Mouse (Mus musculus) embryonic facial prominence, embryonic 10.5 days (tissue): ENCODE results near the gene Vrk3. TPM values are rescaled to one million over a fixed set of nuclear protein-coding genes. Genes with fewer than 3 reads are reported as not detected.
"Not testable (repeated sequence)": the region's sequence is repeated elsewhere in the genome, so short reads cannot be mapped to it uniquely, and the experiment has no call there.

Experiments
- DNase-seq: peaks from one replicate; pipeline ENCODE4 v3.0.0-alpha.2; 2017; ENCODE audit warnings: low spot score
- H3K27ac ChIP-seq: fragments of 300-500 bp; sonication (generic); replicated peaks from 2 replicates; pipeline ENCODE4 v1.5.1; 2016; ENCODE audit warnings: mild to moderate bottlenecking
- H3K27me3 ChIP-seq: fragments of 300-500 bp; sonication (generic); replicated peaks from 2 replicates; pipeline ENCODE4 v1.6.1; 2016; ENCODE audit warnings: low read depth, mild to moderate bottlenecking; ENCODE audit not compliant: poor library complexity, severe bottlenecking
- H3K36me3 ChIP-seq: fragments of 300-500 bp; sonication (generic); replicated peaks from 2 replicates; pipeline ENCODE4 v1.6.1; 2016; ENCODE audit warnings: mild to moderate bottlenecking, moderate library complexity
- H3K4me1 ChIP-seq: fragments of 300-500 bp; sonication (generic); 2 replicates; pipeline ENCODE4 v1.6.1; 2016
- H3K4me3 ChIP-seq: fragments of 300-500 bp; sonication (generic); 2 replicates; pipeline ENCODE4 v1.5.1; 2016; ENCODE audit warnings: mild to moderate bottlenecking, moderate library complexity
- H3K9me3 ChIP-seq: fragments of 300-500 bp; sonication (generic); 2 replicates; pipeline ENCODE4 v1.6.1; 2016; ENCODE audit warnings: mild to moderate bottlenecking
- WGBS: fragments of 180-500 bp; shearing (Covaris S2); methylation state at CpG from one replicate; pipeline ENCODE4 v1.1.7; 2016; 5-methylcytosine and 5-hydroxymethylcytosine counted together
- polyA plus RNA-seq: library from polyadenylated mRNA; unstranded; fragments of >200 nt; fragmentation: Nextera tagmentation; extraction: Ambion mirVana; gene quantifications from 2 replicates; pipeline ENCODE4 v1.2.1, GENCODE M21; 2016

Gene Vrk3
- 37.5 and 39.3 TPM in 2 replicates for polyA plus RNA-seq

- Histone ChIP-seq H3K4me1 (peaks cover 32% of the 10 kb centered on the region), H3K27ac (peak within 1 kb of the TSS; percentile 89), H3K27me3 (no peaks in the 10 kb centered on the region), H3K36me3 (peaks cover 15% of the 10 kb centered on the region), H3K4me3 (peak within 1 kb of the TSS; percentile 69), H3K9me3 (no peaks in the 10 kb centered on the region)
- WGBS: under 1% methylated on average over 44 of the region's 44 CpGs
- DNase-seq: peak; percentile 97
Measured at GRCm38 (mm10) chr7:44748101-44749044, at the start of gene Vrk3. Vrk3 (plus strand) TSS chr7:44748413.

- Histone ChIP-seq H3K36me3 (no peaks in the 10 kb centered on the region), H3K9me3 (no peaks in the 10 kb centered on the region), H3K4me1 (peaks cover 7% of the 10 kb centered on the region), H3K27me3 (peaks cover 9% of the 10 kb centered on the region), H3K4me3 (no peak overlapping the region), H3K27ac (no peak overlapping the region)
- whole genome bisulfite sequencing: 8% methylated on average over 6 of the region's 6 CpGs
- peak; percentile 63 for DNase-seq
Measured at GRCm38 (mm10) chr7:44701921-44702320, 46.3 kb upstream of the Vrk3 start.

- no peak for DNase-seq
- H3K9me3 ChIP-seq: no peaks in the 10 kb centered on the region
- 72% methylated on average over 8 of the region's 8 CpGs for WGBS
- H3K27ac ChIP-seq: no peak overlapping the region
- H3K4me3 ChIP-seq: no peak overlapping the region
- no peaks in the 10 kb centered on the region for H3K27me3 ChIP-seq
- H3K36me3 ChIP-seq: no peaks in the 10 kb centered on the region
- H3K4me1 ChIP-seq: no peaks in the 10 kb centered on the region
Measured at GRCm38 (mm10) chr7:44702985-44703384, 45.2 kb upstream of the Vrk3 start.

- Histone ChIP-seq H3K9me3 (no peaks in the 10 kb centered on the region), H3K4me3 (no peak overlapping the region), H3K4me1 (0 out of 2 replicates have a peak, but pooled peaks cover 3% of the 10 kb centered on the region), H3K36me3 (no peaks in the 10 kb centered on the region), H3K27ac (no peak overlapping the region), H3K27me3 (no peaks in the 10 kb centered on the region)
- peak; percentile 39 for DNase-seq
- 57% methylated on average over 3 of the region's 3 CpGs for WGBS
Measured at GRCm38 (mm10) chr7:44704363-44704762, 43.9 kb upstream of the Vrk3 start.

- Histone ChIP-seq H3K36me3 (no peaks in the 10 kb centered on the region), H3K27ac (no peak overlapping the region), H3K27me3 (no peaks in the 10 kb centered on the region), H3K4me1 (0 out of 2 replicates have a peak, but pooled peaks cover 3% of the 10 kb centered on the region), H3K4me3 (no peak overlapping the region), H3K9me3 (no peaks in the 10 kb centered on the region)
- 88% methylated on average over 4 of the region's 4 CpGs for WGBS
- no peak for DNase-seq
Measured at GRCm38 (mm10) chr7:44705086-44705485, 43.1 kb upstream of the Vrk3 start.

GRCm38 (mm10) chr7:44706322-44706721, 41.9 kb upstream of the Vrk3 start:
- Histone ChIP-seq H3K27ac (no peak overlapping the region), H3K9me3 (no peaks in the 10 kb centered on the region), H3K4me3 (no peak overlapping the region), H3K27me3 (no peaks in the 10 kb centered on the region), H3K4me1 (0 out of 2 replicates have a peak, but pooled peaks cover 3% of the 10 kb centered on the region), H3K36me3 (no peaks in the 10 kb centered on the region)
- no peak for DNase-seq

- no peaks in the 10 kb centered on the region for H3K9me3 ChIP-seq
- 91% methylated on average over 5 of the region's 5 CpGs for WGBS
- no peaks in the 10 kb centered on the region for H3K27me3 ChIP-seq
- H3K4me3 ChIP-seq: no peak overlapping the region
- no peaks in the 10 kb centered on the region for H3K36me3 ChIP-seq
- 0 out of 2 replicates have a peak, but pooled peaks cover 3% of the 10 kb centered on the region for H3K4me1 ChIP-seq
- DNase-seq: no peak
- no peak overlapping the region for H3K27ac ChIP-seq
Measured at GRCm38 (mm10) chr7:44707169-44707675, 41.0 kb upstream of the Vrk3 start.

- DNase-seq, H3K4me3 ChIP-seq, H3K27me3 ChIP-seq, H3K9me3 ChIP-seq, H3K36me3 ChIP-seq, H3K4me1 ChIP-seq, H3K27ac ChIP-seq: not testable (repeated sequence)
- 89% methylated on average over 6 of the region's 6 CpGs for WGBS
Measured at GRCm38 (mm10) chr7:44708093-44708492, 40.1 kb upstream of the Vrk3 start.

GRCm38 (mm10) chr7:44708574-44708973, 39.6 kb upstream of the Vrk3 start, which contains the start of gene Izumo2:
Izumo2 (plus strand) TSS chr7:44708742.
- no peak within 1 kb of the TSS for H3K27ac ChIP-seq
- H3K4me3 ChIP-seq: no peak within 1 kb of the TSS
- no peaks in the 10 kb centered on the region for H3K36me3 ChIP-seq
- 72% methylated on average over 14 of the region's 14 CpGs for WGBS
- no peaks in the 10 kb centered on the region for H3K9me3 ChIP-seq
- 0 out of 2 replicates have a peak, but pooled peaks cover 3% of the 10 kb centered on the region for H3K4me1 ChIP-seq
- no peak for DNase-seq
- no peaks in the 10 kb centered on the region for H3K27me3 ChIP-seq

GRCm38 (mm10) chr7:44709881-44710280, 38.3 kb upstream of the Vrk3 start:
- DNase-seq: no peak
- Histone ChIP-seq H3K9me3 (no peaks in the 10 kb centered on the region), H3K4me3 (no peak overlapping the region), H3K36me3 (no peaks in the 10 kb centered on the region), H3K4me1 (0 out of 2 replicates have a peak, but pooled peaks cover 3% of the 10 kb centered on the region), H3K27ac (no peak overlapping the region), H3K27me3 (no peaks in the 10 kb centered on the region)
- 83% methylated on average over 5 of the region's 5 CpGs for WGBS

- 87% methylated on average over 5 of the region's 5 CpGs for WGBS
- Histone ChIP-seq H3K4me3 (no peak overlapping the region), H3K36me3 (no peaks in the 10 kb centered on the region), H3K4me1 (no peaks in the 10 kb centered on the region), H3K27ac (no peak overlapping the region), H3K27me3 (no peaks in the 10 kb centered on the region), H3K9me3 (no peaks in the 10 kb centered on the region)
- DNase-seq: no peak
Measured at GRCm38 (mm10) chr7:44722058-44722457, 26.2 kb upstream of the Vrk3 start.

GRCm38 (mm10) chr7:44724316-44724715, 23.9 kb upstream of the Vrk3 start:
- Histone ChIP-seq H3K4me1 (no peaks in the 10 kb centered on the region), H3K36me3 (no peaks in the 10 kb centered on the region), H3K9me3 (no peaks in the 10 kb centered on the region), H3K27ac (no peak overlapping the region), H3K4me3 (no peak overlapping the region), H3K27me3 (no peaks in the 10 kb centered on the region)
- no peak for DNase-seq
- WGBS: 18% methylated on average over 7 of the region's 7 CpGs

GRCm38 (mm10) chr7:44726343-44726742, 21.9 kb upstream of the Vrk3 start:
- no peaks in the 10 kb centered on the region for H3K9me3 ChIP-seq
- H3K4me3 ChIP-seq: no peak overlapping the region
- no peaks in the 10 kb centered on the region for H3K4me1 ChIP-seq
- no peaks in the 10 kb centered on the region for H3K36me3 ChIP-seq
- DNase-seq: no peak
- H3K27ac ChIP-seq: no peak overlapping the region
- no peaks in the 10 kb centered on the region for H3K27me3 ChIP-seq
- WGBS: 82% methylated on average over 6 of the region's 6 CpGs
